Mouse (Mus musculus) myocyte (in vitro differentiated cells): ENCODE data around the gene Lrwd1.

Experiments used
- CEBPB ChIP-seq: IDR thresholded peaks from 2 replicates; pipeline ENCODE4 v1.6.1; 2011; ENCODE audit warnings: mild to moderate bottlenecking, moderate library complexity; ENCODE audit not compliant: poor library complexity, insufficient read depth, severe bottlenecking
- E2F4 ChIP-seq: IDR thresholded peaks from one replicate; pipeline ENCODE4 v1.6.1; 2011; ENCODE audit warnings: mild to moderate bottlenecking, control low read depth, moderate library complexity; ENCODE audit not compliant: insufficient read depth

GRCm38 (mm10) chr5:136073526-136073925, 62.3 kb downstream of the Lrwd1 start:
- TF ChIP-seq E2F4 (no peak), CEBPB (no peak)
